Comparison of ENCODE assay signal across 24 mouse cellular contexts in genomic region chr2:60828908-60829462, GRCm38 (mm10).
DNase-seq lines count a peak whose midpoint lies in the region; ATAC-seq and TF ChIP-seq lines count a peak whose summit lies in the region.
"Had no signal": no experiment of that assay in that cellular context is flagged by ENCODE, and none has a peak within 500 bp of the region (broad histone marks: within the 10 kb centered on the region; RNA-seq: fewer than 3 reads in every experiment).

No protein-coding gene starts in this region.

- H3K4me3 ChIP-seq in heart, embryonic 11.5 days (ENCODE audit: low read depth, low read length) = no peak overlapping the region
- H3K4me3 ChIP-seq in brown adipose tissue, adult 24 weeks (ENCODE audit: insufficient read depth, low read depth, low read length) = no peak overlapping the region
- no peak overlapping the region for H3K4me3 ChIP-seq in hindbrain, postnatal 0 days (ENCODE audit: low read length)
- H3K4me3 ChIP-seq: forebrain, embryonic 13.5 days; heart, embryonic 15.5 days; intestine, embryonic 15.5 days; liver, embryonic 12.5 days; midbrain, embryonic 12.5 days; neural tube, embryonic 13.5 days had no signal

- no peaks in the 10 kb centered on the region for H3K36me3 ChIP-seq in heart, embryonic 11.5 days (ENCODE audit: control insufficient read depth, insufficient read depth, low read length)
- no peaks in the 10 kb centered on the region for H3K36me3 ChIP-seq in hindbrain, postnatal 0 days (ENCODE audit: insufficient read depth, low read length)
- H3K36me3 ChIP-seq: heart, embryonic 15.5 days; intestine, embryonic 15.5 days; liver, embryonic 12.5 days; midbrain, embryonic 12.5 days; neural tube, embryonic 13.5 days had no signal

- H3K4me1 ChIP-seq in heart, embryonic 11.5 days (ENCODE audit: control insufficient read depth, insufficient read depth, low read length) = peaks cover 19% of the 10 kb centered on the region
- H3K4me1 ChIP-seq in brown adipose tissue, adult 24 weeks (ENCODE audit: control insufficient read depth, insufficient read depth, insufficient read length, low read length) = peaks cover 36% of the 10 kb centered on the region
- no peaks in the 10 kb centered on the region; the same call in 1 of the 2 replicates for H3K4me1 ChIP-seq in hindbrain, postnatal 0 days (ENCODE audit: insufficient read depth, low read length)
- H3K4me1 ChIP-seq: forebrain, embryonic 13.5 days had no signal

- WGBS in heart, embryonic 11.5 days (ENCODE audit: insufficient replicate concordance) = 90% methylated on average over 10 of the region's 10 CpGs
- WGBS in hindbrain, postnatal 0 days = 88% methylated on average over 10 of the region's 10 CpGs

- no peak for ATAC-seq in heart, embryonic 11.5 days (replicated peaks; ENCODE audit: insufficient number of reproducible peaks, low FRiP score, low TSS enrichment)
- ATAC-seq in hindbrain, postnatal 0 days = no peak
- ATAC-seq: forebrain, embryonic 13.5 days; hindbrain, embryonic 16.5 days; intestine, embryonic 15.5 days; liver, embryonic 12.5 days; liver, postnatal 0 days had no signal

- H3K27ac ChIP-seq in heart, embryonic 11.5 days (ENCODE audit: low read depth, low read length) = no peak overlapping the region
- peak overlapping the region; percentile 46 for H3K27ac ChIP-seq in brown adipose tissue, adult 24 weeks (replicated peaks; ENCODE audit: low read depth, low read length)
- no peak overlapping the region for H3K27ac ChIP-seq in hindbrain, postnatal 0 days
- H3K27ac ChIP-seq: forebrain, embryonic 13.5 days; heart, embryonic 15.5 days; intestine, embryonic 15.5 days; liver, embryonic 12.5 days; midbrain, embryonic 12.5 days; neural tube, embryonic 13.5 days had no signal

- H3K27me3 ChIP-seq in heart, embryonic 11.5 days (ENCODE audit: control insufficient read depth, insufficient read depth, low read length) = no peaks in the 10 kb centered on the region
- H3K27me3 ChIP-seq in hindbrain, postnatal 0 days (ENCODE audit: insufficient read depth, low read length) = no peaks in the 10 kb centered on the region
- H3K27me3 ChIP-seq: heart, embryonic 15.5 days; intestine, embryonic 15.5 days; liver, embryonic 12.5 days; neural tube, embryonic 13.5 days had no signal

- no peak overlapping the region for H3K9ac ChIP-seq in heart, embryonic 11.5 days (ENCODE audit: low read depth, low read length)
- no peak overlapping the region for H3K9ac ChIP-seq in hindbrain, postnatal 0 days (replicated peaks; ENCODE audit: low read length)
- H3K9ac ChIP-seq: forebrain, embryonic 13.5 days; heart, embryonic 15.5 days; intestine, embryonic 15.5 days; liver, embryonic 12.5 days; liver, postnatal 0 days; midbrain, embryonic 12.5 days; neural tube, embryonic 13.5 days had no signal

- H3K4me2 ChIP-seq in heart, embryonic 11.5 days = no peak overlapping the region
- H3K4me2 ChIP-seq in hindbrain, postnatal 0 days (ENCODE audit: low read depth, low read length) = no peak overlapping the region
- H3K4me2 ChIP-seq: forebrain, embryonic 13.5 days; heart, embryonic 15.5 days; intestine, embryonic 15.5 days; liver, embryonic 12.5 days; midbrain, embryonic 12.5 days; neural tube, embryonic 13.5 days had no signal

- TF ChIP-seq CTCF in hindbrain, postnatal 0 days (IDR thresholded peaks at IDR 0.05; ENCODE audit: low read depth) = no peak

- DNase-seq in heart, adult 11 months = peak; percentile 90
- DNase-seq in urinary bladder, postnatal 14 days (ENCODE audit: low spot score) = peak; percentile 72
- DNase-seq in urinary bladder, adult 2 months (ENCODE audit: low spot score) = no peak
- DNase-seq in hindbrain, postnatal 0 days (ENCODE audit: low spot score) = no peak
- DNase-seq in yolk sac, embryonic 10.5 days (ENCODE audit: low spot score) = no peak
- DNase-seq: adrenal gland, postnatal 25 days; cerebellum, adult 8-10 months; cerebellum, postnatal 36 days; kidney, adult 8-10 months; kidney, postnatal 10 days; layer of hippocampus, adult 9-11 months; liver, postnatal 0 days; lung, postnatal 36 days; right cerebral cortex, postnatal 4 days; thymus, postnatal 14 days had no signal

- no peaks in the 10 kb centered on the region for H3K9me3 ChIP-seq in heart, embryonic 11.5 days (replicated peaks; ENCODE audit: control insufficient read depth, low read length)
- H3K9me3 ChIP-seq in hindbrain, postnatal 0 days (ENCODE audit: low read length) = no peaks in the 10 kb centered on the region
- H3K9me3 ChIP-seq: forebrain, embryonic 13.5 days; heart, embryonic 15.5 days; intestine, embryonic 15.5 days; liver, embryonic 12.5 days; midbrain, embryonic 12.5 days; neural tube, embryonic 13.5 days had no signal

Comparison
In these comparisons a context has a peak if more than half of its experiments do, and no peak if none do; other contexts are left out.
1. DNase-seq: peak in heart, adult 11 months (single experiment) and urinary bladder, postnatal 14 days (single experiment); none in urinary bladder, adult 2 months (single experiment), hindbrain, postnatal 0 days (single experiment) and yolk sac, embryonic 10.5 days (single experiment).